Mouse (Mus musculus): Measurements from ENCODE around the gene Olfr311.

DNA sequence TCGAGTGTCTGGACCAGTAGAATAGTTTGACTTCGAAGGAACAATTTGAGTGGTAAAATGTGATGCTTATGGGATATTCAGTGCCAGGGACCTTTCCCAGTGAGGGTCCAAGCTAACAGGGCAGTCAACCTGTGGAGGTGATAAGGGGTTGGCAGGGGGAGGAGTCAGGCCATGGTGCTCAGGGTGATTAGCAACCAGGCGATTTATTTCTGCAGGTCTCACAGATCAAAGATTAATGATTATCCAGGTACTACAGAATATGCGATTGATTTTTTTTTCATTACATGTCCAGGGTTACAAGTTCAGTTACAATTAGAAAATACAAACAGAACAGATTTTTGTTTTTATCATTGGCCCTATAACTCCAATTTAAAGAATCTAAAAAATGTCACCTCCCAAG lies 35.2 kb upstream of the Olfr311 start:
- TF ChIP-seq POLR2A (IDR thresholded peaks at IDR 0.05; ENCODE audit: extremely low read depth, insufficient read depth, low read length) (no peak), CTCF (IDR thresholded peaks at IDR 0.05; ENCODE audit: low read depth, low read length) (no peak)

All from liver, adult 2 months (tissue).